Mouse (Mus musculus): ENCODE data around the gene Krt20. TPM values are rescaled to one million over a fixed set of nuclear protein-coding genes. Genes with fewer than 3 reads are reported as not detected.

Gene Krt20
- polyA plus RNA-seq, 1 experiment from 2014 or later: 0.33 TPM

- Histone ChIP-seq H3K9ac (ENCODE audit: low read depth, low read length) (no peak overlapping the region), H3K36me3 (ENCODE audit: control insufficient read depth, insufficient read depth, low read length) (no peaks in the 10 kb centered on the region), H3K4me1 (ENCODE audit: control insufficient read depth, insufficient read depth, low read length) (no peaks in the 10 kb centered on the region), H3K9me3 (ENCODE audit: control insufficient read depth, low read length) (no peaks in the 10 kb centered on the region), H3K27me3 (replicated peaks; ENCODE audit: control insufficient read depth, insufficient read depth, low read length) (no peaks in the 10 kb centered on the region), H3K4me3 (ENCODE audit: low read depth, low read length) (no peak overlapping the region), H3K27ac (replicated peaks; ENCODE audit: low read depth, low read length) (no peak overlapping the region), H3K4me2 (ENCODE audit: low read depth, low read length) (no peak overlapping the region)
- DNase-seq (ENCODE audit: low spot score) (peak; percentile 71), ATAC-seq (ENCODE audit: low read depth) (peak; percentile 26; the same call in 1 of the 2 replicates)
- WGBS: 46% methylated on average over 12 of the region's 12 CpGs
These were observed 7.3 kb downstream of the Krt20 start for GRCm38 (mm10) chr11:99430670-99431069.

- Histone ChIP-seq H3K9me3 (ENCODE audit: control insufficient read depth, low read length) (no peaks in the 10 kb centered on the region), H3K9ac (ENCODE audit: low read depth, low read length) (no peak within 1 kb of the TSS), H3K4me1 (ENCODE audit: control insufficient read depth, insufficient read depth, low read length) (no peaks in the 10 kb centered on the region), H3K36me3 (ENCODE audit: control insufficient read depth, insufficient read depth, low read length) (no peaks in the 10 kb centered on the region), H3K27me3 (replicated peaks; ENCODE audit: control insufficient read depth, insufficient read depth, low read length) (no peaks in the 10 kb centered on the region), H3K4me3 (ENCODE audit: low read depth, low read length) (no peak within 1 kb of the TSS), H3K4me2 (ENCODE audit: low read depth, low read length) (no peak within 1 kb of the TSS), H3K27ac (replicated peaks; ENCODE audit: low read depth, low read length) (no peak within 1 kb of the TSS)
- no peak for DNase-seq (ENCODE audit: low spot score)
- WGBS: 86% methylated on average over 10 of the region's 10 CpGs
- no peak for ATAC-seq (ENCODE audit: low read depth)
These were observed 15.8 kb downstream of the Krt20 start, which contains the start of gene Krt12 for GRCm38 (mm10) chr11:99422159-99422558. TSS of gene Krt12 (minus strand) at chr11:99422259.

- no peaks in the 10 kb centered on the region for H3K4me1 ChIP-seq (ENCODE audit: control insufficient read depth, insufficient read depth, low read length)
- H3K4me3 ChIP-seq (ENCODE audit: low read depth, low read length): no peak overlapping the region
- no peaks in the 10 kb centered on the region for H3K9me3 ChIP-seq (ENCODE audit: control insufficient read depth, low read length)
- no peak overlapping the region for H3K9ac ChIP-seq (ENCODE audit: low read depth, low read length)
- H3K27me3 ChIP-seq (replicated peaks; ENCODE audit: control insufficient read depth, insufficient read depth, low read length): no peaks in the 10 kb centered on the region
- no peak overlapping the region for H3K4me2 ChIP-seq (ENCODE audit: low read depth, low read length)
- WGBS: 40% methylated on average over 10 of the region's 10 CpGs
- no peak for ATAC-seq (ENCODE audit: low read depth)
- H3K36me3 ChIP-seq (ENCODE audit: control insufficient read depth, insufficient read depth, low read length): no peaks in the 10 kb centered on the region
- no peak overlapping the region for H3K27ac ChIP-seq (replicated peaks; ENCODE audit: low read depth, low read length)
- no peak for DNase-seq (ENCODE audit: low spot score)
These were observed 17.4 kb downstream of the Krt20 start for GRCm38 (mm10) chr11:99420586-99420985.

GRCm38 (mm10) chr11:99417819-99418218 is 20.1 kb downstream of the Krt20 start:
- ATAC-seq (ENCODE audit: low read depth) (no peak), DNase-seq (ENCODE audit: low spot score) (no peak)
- H3K27me3 ChIP-seq (replicated peaks; ENCODE audit: control insufficient read depth, insufficient read depth, low read length): no peaks in the 10 kb centered on the region
- no peak overlapping the region for H3K4me3 ChIP-seq (ENCODE audit: low read depth, low read length)
- H3K36me3 ChIP-seq (ENCODE audit: control insufficient read depth, insufficient read depth, low read length): no peaks in the 10 kb centered on the region
- 74% methylated on average over 16 of the region's 16 CpGs for WGBS
- no peak overlapping the region for H3K9ac ChIP-seq (ENCODE audit: low read depth, low read length)
- no peaks in the 10 kb centered on the region for H3K4me1 ChIP-seq (ENCODE audit: control insufficient read depth, insufficient read depth, low read length)
- no peak overlapping the region for H3K27ac ChIP-seq (replicated peaks; ENCODE audit: low read depth, low read length)
- H3K9me3 ChIP-seq (ENCODE audit: control insufficient read depth, low read length): no peaks in the 10 kb centered on the region
- H3K4me2 ChIP-seq (ENCODE audit: low read depth, low read length): no peak overlapping the region

- Histone ChIP-seq H3K9ac (ENCODE audit: low read depth, low read length) (no peak overlapping the region), H3K9me3 (ENCODE audit: control insufficient read depth, low read length) (no peaks in the 10 kb centered on the region), H3K36me3 (ENCODE audit: control insufficient read depth, insufficient read depth, low read length) (no peaks in the 10 kb centered on the region), H3K4me3 (ENCODE audit: low read depth, low read length) (no peak overlapping the region), H3K4me1 (ENCODE audit: control insufficient read depth, insufficient read depth, low read length) (no peaks in the 10 kb centered on the region), H3K27me3 (replicated peaks; ENCODE audit: control insufficient read depth, insufficient read depth, low read length) (no peaks in the 10 kb centered on the region), H3K27ac (replicated peaks; ENCODE audit: low read depth, low read length) (no peak overlapping the region), H3K4me2 (ENCODE audit: low read depth, low read length) (no peak overlapping the region)
- DNase-seq (ENCODE audit: low spot score): no peak
- ATAC-seq (ENCODE audit: low read depth): no peak
- 86% methylated on average over 13 of the region's 13 CpGs for WGBS
These were observed 21.0 kb downstream of the Krt20 start for GRCm38 (mm10) chr11:99416902-99417301.

GRCm38 (mm10) chr11:99414463-99415147 is 23.3 kb downstream of the Krt20 start:
- H3K4me3 ChIP-seq (ENCODE audit: low read depth, low read length): no peak overlapping the region
- ATAC-seq (ENCODE audit: low read depth) (no peak), DNase-seq (ENCODE audit: low spot score) (no peak)
- no peak overlapping the region for H3K9ac ChIP-seq (ENCODE audit: low read depth, low read length)
- WGBS: 92% methylated on average over 13 of the region's 13 CpGs
- no peaks in the 10 kb centered on the region for H3K36me3 ChIP-seq (ENCODE audit: control insufficient read depth, insufficient read depth, low read length)
- no peak overlapping the region for H3K4me2 ChIP-seq (ENCODE audit: low read depth, low read length)
- no peaks in the 10 kb centered on the region for H3K4me1 ChIP-seq (ENCODE audit: control insufficient read depth, insufficient read depth, low read length)
- no peaks in the 10 kb centered on the region for H3K27me3 ChIP-seq (replicated peaks; ENCODE audit: control insufficient read depth, insufficient read depth, low read length)
- no peak overlapping the region for H3K27ac ChIP-seq (replicated peaks; ENCODE audit: low read depth, low read length)
- H3K9me3 ChIP-seq (ENCODE audit: control insufficient read depth, low read length): no peaks in the 10 kb centered on the region

- Histone ChIP-seq H3K9me3 (ENCODE audit: control insufficient read depth, low read length) (no peaks in the 10 kb centered on the region), H3K4me2 (ENCODE audit: low read depth, low read length) (no peak overlapping the region), H3K36me3 (ENCODE audit: control insufficient read depth, insufficient read depth, low read length) (no peaks in the 10 kb centered on the region), H3K4me3 (ENCODE audit: low read depth, low read length) (no peak overlapping the region), H3K4me1 (ENCODE audit: control insufficient read depth, insufficient read depth, low read length) (no peaks in the 10 kb centered on the region), H3K27me3 (replicated peaks; ENCODE audit: control insufficient read depth, insufficient read depth, low read length) (no peaks in the 10 kb centered on the region), H3K27ac (replicated peaks; ENCODE audit: low read depth, low read length) (no peak overlapping the region), H3K9ac (ENCODE audit: low read depth, low read length) (no peak overlapping the region)
- ATAC-seq (ENCODE audit: low read depth): no peak
- WGBS: 21% methylated on average over 6 of the region's 6 CpGs
- DNase-seq (ENCODE audit: low spot score): peak; percentile 65
These were observed 24.7 kb downstream of the Krt20 start for GRCm38 (mm10) chr11:99413247-99413646.

- no peaks in the 10 kb centered on the region for H3K36me3 ChIP-seq (ENCODE audit: control insufficient read depth, insufficient read depth, low read length)
- 69% methylated on average over 10 of the region's 10 CpGs for WGBS
- H3K27me3 ChIP-seq (replicated peaks; ENCODE audit: control insufficient read depth, insufficient read depth, low read length): no peaks in the 10 kb centered on the region
- no peak overlapping the region for H3K9ac ChIP-seq (ENCODE audit: low read depth, low read length)
- no peaks in the 10 kb centered on the region for H3K4me1 ChIP-seq (ENCODE audit: control insufficient read depth, insufficient read depth, low read length)
- no peak overlapping the region for H3K4me3 ChIP-seq (ENCODE audit: low read depth, low read length)
- H3K4me2 ChIP-seq (ENCODE audit: low read depth, low read length): no peak overlapping the region
- no peak for DNase-seq (ENCODE audit: low spot score)
- no peaks in the 10 kb centered on the region for H3K9me3 ChIP-seq (ENCODE audit: control insufficient read depth, low read length)
- ATAC-seq (ENCODE audit: low read depth): no peak
- H3K27ac ChIP-seq (replicated peaks; ENCODE audit: low read depth, low read length): no peak overlapping the region
These were observed 31.8 kb downstream of the Krt20 start for GRCm38 (mm10) chr11:99406186-99406585.

GRCm38 (mm10) chr11:99399956-99400549 is 37.9 kb downstream of the Krt20 start:
- Histone ChIP-seq H3K9me3 (ENCODE audit: control insufficient read depth, low read length) (no peaks in the 10 kb centered on the region), H3K4me1 (ENCODE audit: control insufficient read depth, insufficient read depth, low read length) (no peaks in the 10 kb centered on the region), H3K4me3 (ENCODE audit: low read depth, low read length) (no peak overlapping the region), H3K36me3 (ENCODE audit: control insufficient read depth, insufficient read depth, low read length) (no peaks in the 10 kb centered on the region), H3K9ac (ENCODE audit: low read depth, low read length) (no peak overlapping the region), H3K27ac (replicated peaks; ENCODE audit: low read depth, low read length) (no peak overlapping the region), H3K4me2 (ENCODE audit: low read depth, low read length) (no peak overlapping the region), H3K27me3 (replicated peaks; ENCODE audit: control insufficient read depth, insufficient read depth, low read length) (no peaks in the 10 kb centered on the region)
- ATAC-seq (ENCODE audit: low read depth): no peak
- WGBS: 86% methylated on average over 13 of the region's 13 CpGs
- DNase-seq (ENCODE audit: low spot score): no peak
